Mouse (Mus musculus) liver, adult 2 months (tissue): Measurements from ENCODE around the gene Cd80. TPM values are rescaled to one million over a fixed set of nuclear protein-coding genes. Genes with fewer than 3 reads are reported as not detected.

Experiments
- DNase-seq: peaks from one replicate; pipeline ENCODE4 v3.0.0-alpha.2; 2011; ENCODE audit warnings: low read depth, low spot score; ENCODE audit errors: extremely low read depth
- H3K27ac ChIP-seq: fragments of 200-500 bp; replicated peaks from 2 replicates; pipeline ENCODE4 v1.5.1; 2012; ENCODE audit warnings: low read depth, mild to moderate bottlenecking, control low read depth, inconsistent platforms, low read length; ENCODE audit not compliant: insufficient read depth
- H3K27me3 ChIP-seq: fragments of 200-500 bp; 2 replicates; pipeline ENCODE4 v1.6.1; 2012; ENCODE audit warnings: mild to moderate bottlenecking, moderate library complexity, low read length, inconsistent platforms; ENCODE audit not compliant: control insufficient read depth, insufficient read depth
- H3K36me3 ChIP-seq: fragments of 200-500 bp; 2 replicates; pipeline ENCODE4 v1.6.1; 2012; ENCODE audit warnings: low read length, inconsistent platforms; ENCODE audit not compliant: control insufficient read depth, insufficient read depth
- H3K4me1 ChIP-seq: fragments of 200-500 bp; 2 replicates; pipeline ENCODE4 v1.6.1; 2011; ENCODE audit warnings: low read length; ENCODE audit not compliant: control insufficient read depth, insufficient read depth
- H3K4me3 ChIP-seq: fragments of 200-500 bp; 2 replicates; pipeline ENCODE4 v1.5.1; 2011; ENCODE audit warnings: low read depth, mild to moderate bottlenecking, control low read depth, low read length, moderate library complexity; ENCODE audit not compliant: insufficient read depth
- H3K79me2 ChIP-seq: fragments of 200-500 bp; 2 replicates; pipeline ENCODE4 v1.6.1; 2012; ENCODE audit warnings: inconsistent platforms, mild to moderate bottlenecking, low read length, moderate library complexity; ENCODE audit not compliant: control insufficient read depth, insufficient read depth
- H3K9ac ChIP-seq: fragments of 200-500 bp; 2 replicates; pipeline ENCODE4 v1.6.1; 2012; ENCODE audit warnings: low read depth, mild to moderate bottlenecking, control low read depth, inconsistent platforms, low read length
- CTCF ChIP-seq: fragments of 200-500 bp; IDR thresholded peaks from 2 replicates; pipeline ENCODE4 v1.5.1; 2011; ENCODE audit warnings: low read depth, low read length, control low read depth
- POLR2A ChIP-seq: fragments of 200-500 bp; IDR thresholded peaks from 2 replicates; pipeline ENCODE4 v1.6.1; 2011; ENCODE audit warnings: low read length, control low read depth; ENCODE audit not compliant: insufficient read depth; ENCODE audit errors: extremely low read depth
- WGBS: fragments of 180-500 bp; shearing (Covaris S2); methylation state at CpG from one replicate; pipeline ENCODE4 v1.1.7; 2018; 5-methylcytosine and 5-hydroxymethylcytosine counted together
- polyA plus RNA-seq: library from polyadenylated mRNA; depleted of rRNA; stranded (reverse); fragments of >200 nt; gene quantifications from 2 replicates; pipeline ENCODE4 v1.2.3, GENCODE M21; 2012; rRNA removed
- total RNA-seq: library from RNA; depleted of rRNA; stranded (reverse); fragments of >200 nt; gene quantifications from 2 replicates; pipeline ENCODE4 v1.2.3, GENCODE M21; 2014; rRNA removed

Gene Cd80
- total RNA-seq: 0.28 and 0.67 TPM in 2 replicates
- 0.29 TPM in 1 of 2 replicates, not detected in the other for polyA plus RNA-seq

DNA sequence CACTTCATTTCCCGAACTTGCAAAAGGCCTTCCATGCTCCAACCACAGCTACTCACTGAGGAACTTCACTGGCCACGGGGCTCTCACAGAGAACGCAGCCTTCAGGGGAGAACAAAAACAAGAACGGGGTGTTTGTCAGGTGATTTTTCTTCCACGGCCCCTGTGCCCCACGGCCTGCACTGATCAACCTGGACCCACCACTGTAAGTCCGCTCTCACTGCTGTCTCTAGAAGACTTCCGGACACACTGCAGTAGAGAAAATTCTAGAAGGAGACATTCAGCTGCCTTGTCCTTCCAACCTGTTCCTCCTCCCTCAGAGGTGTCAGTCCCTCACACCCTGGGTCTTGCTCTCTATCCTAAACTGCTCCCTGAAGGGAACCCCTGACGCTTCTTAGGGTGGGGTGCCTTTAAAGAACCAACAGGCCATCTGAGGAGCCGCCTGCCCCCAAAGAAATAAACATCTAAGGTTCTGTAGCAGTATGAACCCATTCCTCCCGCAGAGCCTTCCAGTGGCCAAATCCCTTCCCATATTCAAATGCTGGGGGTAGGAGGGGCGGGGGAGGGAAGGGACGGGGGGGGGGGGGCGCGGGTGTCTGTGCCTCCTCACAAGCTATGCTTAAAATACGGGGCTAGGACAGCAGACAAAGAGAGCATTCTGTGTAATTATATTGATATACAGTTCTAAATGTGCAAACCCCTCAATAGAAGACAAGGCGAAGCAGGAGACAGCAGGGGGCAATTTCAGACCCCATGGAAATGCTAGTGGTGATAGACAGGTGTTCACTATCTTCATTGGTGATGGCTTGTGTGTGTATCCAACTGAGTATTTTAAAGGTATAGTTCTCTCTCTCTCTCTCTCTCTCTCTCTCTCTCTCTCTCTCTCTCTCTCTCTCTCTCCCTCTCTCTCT, at the start of gene Cd80:
Gene Cd80, plus strand, starts transcription at position 51 of the 908 bp plus-strand sequence.
- Histone ChIP-seq H3K36me3 (no peaks in the 10 kb centered on the region), H3K27ac (no peak within 1 kb of the TSS), H3K4me3 (no peak within 1 kb of the TSS), H3K9ac (no peak within 1 kb of the TSS), H3K4me1 (peaks cover 11% of the 10 kb centered on the region), H3K79me2 (no peaks in the 10 kb centered on the region), H3K27me3 (no peaks in the 10 kb centered on the region)
- no peak for DNase-seq
- no peak for TF ChIP-seq CTCF
- TF ChIP-seq POLR2A: no peak
- WGBS: 86% methylated on average over 17 of the region's 17 CpGs

DNA sequence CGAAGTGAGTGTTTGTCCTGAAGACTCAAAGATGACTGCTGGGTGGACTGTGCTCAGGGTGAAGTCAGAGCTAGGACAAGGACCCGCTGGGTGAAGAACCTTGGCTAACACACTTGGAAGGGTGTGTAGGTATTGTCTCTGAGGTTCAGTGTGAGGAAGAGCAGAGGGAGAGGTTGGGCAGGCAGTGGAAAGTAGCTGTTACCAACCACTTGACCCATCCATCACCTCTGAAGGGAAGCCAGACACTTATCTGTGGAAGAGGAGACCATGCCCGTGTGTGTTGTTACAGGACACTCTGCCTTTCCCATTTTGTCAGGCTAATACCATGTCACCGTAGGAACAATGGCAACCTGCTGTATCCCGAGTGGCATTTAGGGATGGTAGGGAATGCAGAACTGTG, 49.1 kb upstream of the Cd80 start:
- TF ChIP-seq CTCF (no peak), POLR2A (no peak)
- no peak for DNase-seq
- H3K27ac ChIP-seq: no peak overlapping the region

DNA sequence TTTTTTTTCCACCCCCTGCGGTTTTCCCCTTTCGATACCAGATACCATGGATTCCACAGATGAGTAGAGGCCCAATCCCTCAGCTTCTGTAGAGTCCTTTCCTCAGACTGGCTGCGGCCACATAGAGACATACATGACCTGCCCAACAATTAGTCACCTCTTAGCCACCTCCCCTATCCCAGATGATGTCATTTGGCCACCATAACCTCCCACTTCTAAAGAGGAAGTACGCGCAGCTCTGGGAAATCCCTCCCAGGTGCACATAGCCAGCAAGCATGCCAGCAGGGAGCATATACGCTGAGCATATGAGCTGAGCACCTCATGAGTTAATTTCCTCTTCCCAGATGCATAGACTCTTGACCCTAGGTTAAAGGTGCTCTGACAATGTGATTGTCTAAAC, 48.7 kb upstream of the Cd80 start:
- Histone ChIP-seq H3K4me3 (no peak overlapping the region), H3K27ac (no peak overlapping the region), H3K36me3 (peaks cover 12% of the 10 kb centered on the region), H3K9ac (no peak overlapping the region), H3K27me3 (no peaks in the 10 kb centered on the region), H3K4me1 (no peaks in the 10 kb centered on the region), H3K79me2 (no peaks in the 10 kb centered on the region)
- WGBS: 87% methylated on average over 6 of the region's 6 CpGs
- no peak for TF ChIP-seq POLR2A
- TF ChIP-seq CTCF: no peak
- DNase-seq: no peak

More for the DNA sequence above, 49.1 kb upstream of the Cd80 start:
- H3K4me3 ChIP-seq: no peak overlapping the region
- no peaks in the 10 kb centered on the region for H3K4me1 ChIP-seq
- no peak overlapping the region for H3K9ac ChIP-seq
- no peaks in the 10 kb centered on the region for H3K79me2 ChIP-seq
- H3K27me3 ChIP-seq: no peaks in the 10 kb centered on the region
- WGBS: 83% methylated on average over 5 of the region's 5 CpGs
- H3K36me3 ChIP-seq: peaks cover 12% of the 10 kb centered on the region

DNA sequence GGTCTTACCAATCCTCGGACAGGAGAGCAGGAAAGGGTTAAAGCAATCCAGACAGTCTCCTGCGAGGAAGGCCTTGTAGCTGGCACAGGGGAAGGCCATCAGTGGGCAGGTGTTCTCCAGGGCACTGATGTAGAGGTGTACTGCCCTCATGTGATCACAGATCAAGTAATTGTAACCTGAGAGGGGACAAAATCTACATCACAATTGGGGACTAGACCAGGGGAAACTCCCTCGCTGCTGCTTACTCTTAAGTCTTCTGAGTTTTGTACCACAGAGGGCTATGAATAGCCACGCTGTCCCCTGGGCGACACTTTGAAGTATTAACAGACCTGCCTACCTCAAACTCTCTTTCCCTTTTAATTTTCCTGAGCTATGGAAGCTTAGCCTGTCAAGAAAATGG, 47.8 kb upstream of the Cd80 start:
- Histone ChIP-seq H3K79me2 (no peaks in the 10 kb centered on the region), H3K27ac (no peak overlapping the region), H3K4me3 (no peak overlapping the region), H3K27me3 (no peaks in the 10 kb centered on the region), H3K4me1 (no peaks in the 10 kb centered on the region), H3K36me3 (peaks cover 12% of the 10 kb centered on the region), H3K9ac (no peak overlapping the region)
- no peak for DNase-seq
- 69% methylated on average over 5 of the region's 5 CpGs for WGBS
- no peak for TF ChIP-seq POLR2A
- TF ChIP-seq CTCF: no peak

DNA sequence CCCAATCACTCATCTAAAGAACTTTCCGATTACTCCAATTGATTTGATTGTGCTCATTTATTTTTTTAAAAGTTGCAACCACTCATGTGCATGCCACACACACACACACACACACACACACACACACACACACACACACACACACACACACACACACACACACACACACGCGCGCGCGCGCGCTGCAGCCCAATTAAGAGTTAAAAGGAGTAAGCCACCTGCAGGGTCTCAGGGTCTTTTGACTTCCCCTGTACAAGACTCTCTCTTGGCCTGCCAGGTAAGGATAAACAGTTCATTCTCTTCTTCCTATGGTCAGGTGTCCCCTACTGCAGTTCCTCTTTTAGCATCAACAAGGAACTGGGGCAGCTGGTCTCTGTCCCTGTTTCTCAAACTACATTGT, 46.9 kb upstream of the Cd80 start:
- Histone ChIP-seq H3K9ac (no peak overlapping the region), H3K4me1 (no peaks in the 10 kb centered on the region), H3K36me3 (peaks cover 12% of the 10 kb centered on the region; the same call in 1 of the 2 replicates), H3K27me3 (no peaks in the 10 kb centered on the region), H3K27ac (no peak overlapping the region), H3K79me2 (no peaks in the 10 kb centered on the region), H3K4me3 (no peak overlapping the region)
- no peak for DNase-seq
- WGBS: 99% methylated on average over 8 of the region's 8 CpGs
- TF ChIP-seq CTCF (no peak), POLR2A (no peak)

DNA sequence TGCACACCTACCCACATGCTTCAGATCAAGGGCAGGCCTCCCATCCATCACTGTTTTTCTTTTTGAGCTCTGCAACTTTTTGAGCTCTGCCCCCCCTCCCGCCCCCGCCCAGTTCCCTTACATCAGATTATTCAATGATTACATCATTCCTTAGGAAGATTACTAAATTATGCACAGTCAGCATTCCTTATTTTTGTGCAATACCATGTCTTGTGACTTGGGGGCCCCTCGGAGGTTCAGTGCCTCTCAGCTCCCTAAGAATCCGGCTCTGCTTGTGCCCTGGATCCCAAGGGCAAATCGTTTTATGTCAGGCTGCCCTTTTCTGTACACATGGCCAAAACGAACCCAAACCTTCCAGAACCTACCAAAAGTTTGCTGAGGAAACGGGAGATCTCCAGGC, 40.4 kb upstream of the Cd80 start:
- WGBS: 84% methylated on average over 7 of the region's 7 CpGs
- Histone ChIP-seq H3K27me3 (no peaks in the 10 kb centered on the region), H3K27ac (no peak overlapping the region), H3K79me2 (no peaks in the 10 kb centered on the region), H3K4me1 (no peaks in the 10 kb centered on the region), H3K36me3 (peaks cover 23% of the 10 kb centered on the region), H3K9ac (no peak overlapping the region), H3K4me3 (no peak overlapping the region)
- no peak for DNase-seq
- TF ChIP-seq POLR2A: no peak
- TF ChIP-seq CTCF: no peak
